Mouse (Mus musculus) lung, adult 2 months (tissue): ENCODE results near the gene Bcl6b.

ENCODE experiments used
- CTCF ChIP-seq: fragments of 200-500 bp; IDR thresholded peaks from 2 replicates; pipeline ENCODE4 v1.5.1; 2011; ENCODE audit warnings: mild to moderate bottlenecking, low read length, control low read depth; ENCODE audit not compliant: insufficient read depth
- POLR2A ChIP-seq: fragments of 200-500 bp; IDR thresholded peaks from 2 replicates; pipeline ENCODE4 v1.6.1; 2011; ENCODE audit warnings: low read depth, mild to moderate bottlenecking, control low read depth, low read length, borderline replicate concordance; ENCODE audit errors: extremely low read depth

- no peak for TF ChIP-seq CTCF
- TF ChIP-seq POLR2A = no peak
These were observed 14.8 kb downstream of the Bcl6b start for GRCm38 (mm10) chr11:70214856-70215209.
